ENCODE assay signal across 1 mouse cellular context in the genomic region with DNA sequence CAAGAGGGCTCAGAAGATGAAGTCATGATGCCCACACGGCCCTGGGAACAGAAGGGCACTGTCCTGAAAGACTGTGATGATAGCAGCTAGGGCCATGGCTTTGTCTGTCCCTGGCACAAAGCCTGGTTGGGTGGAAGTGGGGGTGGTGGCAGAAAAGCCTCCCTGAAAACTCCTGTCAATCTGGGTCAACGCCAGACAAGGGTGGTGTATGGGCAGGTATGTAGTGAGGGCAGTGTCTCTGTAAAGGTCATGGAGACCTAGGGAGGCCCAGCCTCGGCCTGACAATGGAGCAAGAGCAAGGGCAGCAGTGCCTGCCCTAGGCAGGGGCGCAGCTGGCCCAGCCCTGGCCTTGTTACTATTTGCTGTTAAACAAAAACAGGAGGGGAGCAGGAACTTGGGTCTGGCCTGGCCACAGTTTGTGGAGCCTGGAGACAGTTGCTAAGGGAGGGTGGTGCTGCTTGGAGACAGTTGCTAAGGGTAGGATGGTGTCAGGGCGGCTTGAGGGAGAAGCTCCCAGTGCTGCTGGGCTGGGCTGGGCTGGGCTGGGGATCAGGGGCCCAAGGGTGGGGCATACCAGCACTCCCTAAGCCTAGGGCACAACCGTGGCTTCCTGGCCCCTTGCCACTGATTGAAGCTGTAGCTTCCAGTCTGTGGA.
TF ChIP-seq lines count a peak whose summit lies in the region.

No protein-coding gene starts in this region.

TF ChIP-seq in MEL, 35 proteins besides CTCF, POLR2A, EP300 and RAD21 (continued from another document):
- no peak for TF ChIP-seq USF2 (IDR thresholded peaks at IDR 0.05; ENCODE audit: borderline replicate concordance in 1 of 2, insufficient read depth in 1 of 2, low read depth in 1 of 2, low read length in 2 of 2)
